8 mouse cellular contexts compared by ENCODE assay signal in the genomic region with DNA sequence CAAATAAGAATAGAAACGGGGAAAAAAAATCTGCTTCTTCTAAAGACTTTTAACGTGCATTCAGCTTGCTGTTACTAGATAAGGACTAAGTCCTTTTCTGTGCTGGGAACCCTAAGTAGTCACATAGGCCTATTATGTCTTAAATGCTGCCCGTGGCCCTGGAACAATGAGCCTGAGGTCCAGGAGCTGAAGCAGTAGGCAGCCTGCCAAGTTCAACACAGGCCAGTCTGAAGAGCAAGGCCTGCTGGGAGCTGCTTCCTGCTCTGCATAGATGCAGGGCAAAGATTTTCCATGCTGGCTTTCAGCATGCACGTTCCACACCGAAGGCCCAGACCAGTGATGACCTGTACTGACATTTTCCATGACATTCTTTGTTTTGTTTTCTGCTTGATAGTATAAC.
DNase-seq lines count a peak whose midpoint lies in the region; ATAC-seq and TF ChIP-seq lines count a peak whose summit lies in the region.

No protein-coding gene starts in this region.

- peaks cover 4% of the 10 kb centered on the region; the same call in 1 of the 2 replicates for H3K4me1 ChIP-seq in lung, adult 2 months (ENCODE audit: control insufficient read depth, insufficient read depth, low read length)

- no peaks in the 10 kb centered on the region for H3K27me3 ChIP-seq in Patski

- TF ChIP-seq CTCF in Patski (IDR thresholded peaks at IDR 0.05), result no peak
- TF ChIP-seq CTCF in layer of hippocampus, adult 2 months (conservative IDR thresholded peaks at IDR 0.05), result no peak
- TF ChIP-seq CTCF in lung, adult 2 months (IDR thresholded peaks at IDR 0.05; ENCODE audit: insufficient read depth, low read length), result no peak

- CTCF ChIA-PET in Patski (lab: Charles Lee), result interaction anchor here (1.3 kb wide), 1 partner anchor 59 kb away, joined by 4 read pairs; no protein-coding TSS in a partner anchor

- peak; percentile 53 for DNase-seq in Patski (ENCODE audit: low read depth, low spot score)
- DNase-seq in cerebellum, postnatal 14 days, result peak; percentile 64 to 76
- peak; percentile 29 to 30 for DNase-seq in frontal cortex, postnatal 14 days (ENCODE audit: low spot score in 2 of 2)
- DNase-seq in layer of hippocampus, adult 2 months (ENCODE audit: low spot score in 2 of 2), result peak; percentile 14 to 20
- peak; percentile 68 for DNase-seq in lung, adult 2 months
- peak; percentile 79 for DNase-seq in ovary, postnatal 36 days (ENCODE audit: low spot score)
- DNase-seq in thymus, postnatal 14 days, result no peak

- peak overlapping the region; percentile 1; the same call in 1 of the 2 replicates for H3K27ac ChIP-seq in layer of hippocampus, adult 2 months

- no peak overlapping the region for H3K4me3 ChIP-seq in layer of hippocampus, adult 2 months
- H3K4me3 ChIP-seq in lung, adult 2 months (replicated peaks; ENCODE audit: extremely low read depth, low read depth, low read length), result no peak overlapping the region

- peak; percentile 87 for ATAC-seq in Patski
- peak; percentile 53 to 56; a peak in 2 of 4 replicates for ATAC-seq in hematopoietic stem cell, adult 5-6 weeks (replicated peaks in 1 of 2; ENCODE audit: insufficient read depth in 1 of 2, low FRiP score in 2 of 2, low TSS enrichment in 1 of 2, low read depth in 1 of 2, poor library complexity in 2 of 2, severe bottlenecking in 2 of 2)

- no peak for TF ChIP-seq POLR2A in lung, adult 2 months (IDR thresholded peaks at IDR 0.05; ENCODE audit: borderline replicate concordance, extremely low read depth, low read depth, low read length)

- in situ Hi-C loops in Patski (cut with MboI; ENCODE audit: low pct_unique_long_range_greater_than_20kb), result loop anchor here (10.0 kb wide), 1 partner anchor 1196 kb away; no protein-coding TSS in a partner anchor

- POLR2A ChIA-PET in Patski (lab: Charles Lee), result no interaction called here

- WGBS in lung, adult 2 months, result 9% methylated on average over 5 of the region's 5 CpGs
